Comparison of ENCODE assay signal across 33 mouse cellular contexts in genomic region chr6:122284823-122285222, GRCm38 (mm10). TPM values are rescaled to one million over a fixed set of nuclear protein-coding genes. Genes with fewer than 3 reads are reported as not detected.
"Had no signal": no experiment of that assay in that cellular context is flagged by ENCODE, and none has a peak within 500 bp of the region (broad histone marks: within the 10 kb centered on the region; RNA-seq: fewer than 3 reads in every experiment).

No protein-coding gene starts in this region.

- H3K9me3 ChIP-seq: embryonic facial prominence, embryonic 10.5 days; embryonic facial prominence, embryonic 12.5 days; embryonic facial prominence, embryonic 13.5 days; embryonic facial prominence, embryonic 15.5 days; forebrain, embryonic 10.5 days; forebrain, embryonic 12.5 days; forebrain, embryonic 13.5 days; forebrain, embryonic 15.5 days had no signal

- H3K4me1 ChIP-seq: embryonic facial prominence, embryonic 10.5 days; embryonic facial prominence, embryonic 12.5 days; embryonic facial prominence, embryonic 13.5 days; embryonic facial prominence, embryonic 15.5 days; forebrain, embryonic 10.5 days; forebrain, embryonic 12.5 days; forebrain, embryonic 13.5 days; forebrain, embryonic 15.5 days had no signal

- H3K9ac ChIP-seq: embryonic facial prominence, embryonic 12.5 days; embryonic facial prominence, embryonic 13.5 days; embryonic facial prominence, embryonic 15.5 days; forebrain, embryonic 12.5 days; forebrain, embryonic 13.5 days; forebrain, embryonic 15.5 days; forebrain, postnatal 0 days had no signal

- H3K4me3 ChIP-seq: embryonic facial prominence, embryonic 10.5 days; embryonic facial prominence, embryonic 12.5 days; embryonic facial prominence, embryonic 13.5 days; embryonic facial prominence, embryonic 15.5 days; erythroblast, embryonic 14.5 days; forebrain, embryonic 10.5 days; forebrain, embryonic 12.5 days; forebrain, embryonic 13.5 days; forebrain, embryonic 15.5 days; gastrocnemius, adult 2 months had no signal

- H3K36me3 ChIP-seq: embryonic facial prominence, embryonic 10.5 days; embryonic facial prominence, embryonic 12.5 days; embryonic facial prominence, embryonic 13.5 days; embryonic facial prominence, embryonic 15.5 days; forebrain, embryonic 10.5 days; forebrain, embryonic 12.5 days; forebrain, embryonic 15.5 days had no signal

- H3K4me2 ChIP-seq: embryonic facial prominence, embryonic 12.5 days; embryonic facial prominence, embryonic 13.5 days; embryonic facial prominence, embryonic 15.5 days; forebrain, embryonic 12.5 days; forebrain, embryonic 13.5 days; forebrain, embryonic 15.5 days had no signal

- ATAC-seq: forebrain, embryonic 13.5 days; forebrain, embryonic 14.5 days; forebrain, embryonic 15.5 days; forebrain, embryonic 16.5 days; forebrain, postnatal 0 days had no signal

- DNase-seq: cerebellum, adult 2 months; cerebellum, adult 8-10 months; cerebellum, adult 9-10 months; cerebellum, adult 9-11 months; cerebellum, postnatal 10 days; cerebellum, postnatal 14 days; cerebellum, postnatal 25 days; cerebellum, postnatal 36 days; embryo, embryonic 11 days; forebrain, postnatal 0 days; gastrocnemius, adult 2 months; gastrocnemius, postnatal 10 days; gastrocnemius, postnatal 14 days; gastrocnemius, postnatal 25 days; gastrocnemius, postnatal 36 days; heart, adult 18-20 months had no signal

- H3K27me3 ChIP-seq: embryonic facial prominence, embryonic 12.5 days; embryonic facial prominence, embryonic 13.5 days; embryonic facial prominence, embryonic 15.5 days; forebrain, embryonic 12.5 days; forebrain, embryonic 13.5 days; forebrain, embryonic 15.5 days had no signal

- H3K27ac ChIP-seq: embryonic facial prominence, embryonic 10.5 days; embryonic facial prominence, embryonic 12.5 days; embryonic facial prominence, embryonic 13.5 days; embryonic facial prominence, embryonic 15.5 days; forebrain, embryonic 10.5 days; forebrain, embryonic 12.5 days; forebrain, embryonic 13.5 days; forebrain, embryonic 15.5 days; gastrocnemius, adult 2 months had no signal

RNA-seq across cellular contexts. Expression of gene Klrg1, which starts 2.1 kb away (rescaled TPM):
- total RNA-seq: common myeloid progenitor, adult 5-6 weeks; gastrocnemius, adult 18-20 months; gastrocnemius, adult 2 months; gastrocnemius, postnatal 10 days; gastrocnemius, postnatal 14 days; gastrocnemius, postnatal 25 days; gastrocnemius, postnatal 36 days; gastrocnemius, postnatal 4 days; granulocyte monocyte progenitor cell, adult 5-6 weeks had no signal
- polyA plus RNA-seq: embryonic facial prominence, embryonic 10.5 days; embryonic facial prominence, embryonic 11.5 days; embryonic facial prominence, embryonic 13.5 days; embryonic facial prominence, embryonic 15.5 days; erythroblast, embryonic 14.5 days; forebrain, embryonic 10.5 days; forebrain, embryonic 11.5 days had no signal
